Mouse (Mus musculus) MEL (cell line): ENCODE results near the gene Mob3b. TPM values are rescaled to one million over a fixed set of nuclear protein-coding genes. Genes with fewer than 3 reads are reported as not detected.

Experiments used
- DNase-seq: peaks from one replicate; pipeline ENCODE4 v3.0.0; 2011; ENCODE audit warnings: low read depth, low spot score
- H3K27ac ChIP-seq: 2 replicates; pipeline ENCODE4 v1.5.1; 2012; ENCODE audit warnings: low read depth, mild to moderate bottlenecking, control low read depth, low read length, moderate library complexity; ENCODE audit not compliant: control insufficient read depth
- H3K27me3 ChIP-seq, 2 experiments: fragments of 150-350 bp in 1 of 2; sonication (generic) in 1 of 2; 2 replicates each; pipeline ENCODE4 v1.6.1; 2012; ENCODE audit warnings: low read length in 2 of 2, mild to moderate bottlenecking in 2 of 2, improper control_type of control experiment in 1 of 2, moderate library complexity in 1 of 2; ENCODE audit not compliant: insufficient read depth in 2 of 2, control insufficient read depth in 1 of 2
- H3K36me3 ChIP-seq, 2 experiments: 2 replicates each; pipeline ENCODE4 v1.6.1; 2012 to 2014; ENCODE audit warnings: low read length in 2 of 2, improper control_type of control experiment in 1 of 2, inconsistent platforms in 1 of 2, mild to moderate bottlenecking in 1 of 2; ENCODE audit not compliant: insufficient read depth in 2 of 2, control insufficient read depth in 1 of 2
- H3K4me1 ChIP-seq, 2 experiments: fragments of 150-350 bp in 1 of 2; sonication (generic) in 1 of 2; 2 replicates each; pipeline ENCODE4 v1.6.1; 2012; ENCODE audit warnings: low read length in 2 of 2, improper control_type of control experiment in 1 of 2, mild to moderate bottlenecking in 1 of 2; ENCODE audit not compliant: insufficient read depth in 2 of 2, control insufficient read depth in 1 of 2
- H3K4me3 ChIP-seq, 2 experiments: fragments of 150-350 bp in 1 of 2; sonication (generic) in 1 of 2; 2 replicates each; pipeline ENCODE4 v1.5.1; 2012; ENCODE audit warnings: low read depth in 2 of 2, low read length in 2 of 2, mild to moderate bottlenecking in 2 of 2, moderate library complexity in 2 of 2, control low read depth in 1 of 2, improper control_type of control experiment in 1 of 2; ENCODE audit not compliant: control insufficient read depth in 1 of 2, insufficient read depth in 1 of 2
- H3K79me2 ChIP-seq: 2 replicates; pipeline ENCODE4 v1.6.1; 2012; ENCODE audit warnings: mild to moderate bottlenecking, low read length, moderate library complexity; ENCODE audit not compliant: control insufficient read depth, poor library complexity, insufficient read depth
- H3K9ac ChIP-seq: 2 replicates; pipeline ENCODE4 v1.6.1; 2012; ENCODE audit warnings: low read depth, mild to moderate bottlenecking, control low read depth, low read length, moderate library complexity; ENCODE audit not compliant: control insufficient read depth, poor library complexity, severe bottlenecking
- H3K9me3 ChIP-seq: fragments of 150-350 bp; sonication (generic); replicated peaks from 2 replicates; pipeline ENCODE4 v1.6.1; 2012; ENCODE audit warnings: mild to moderate bottlenecking, low read length, improper control_type of control experiment, moderate library complexity; ENCODE audit not compliant: insufficient read depth
- BHLHE40 ChIP-seq: IDR thresholded peaks from 2 replicates; pipeline ENCODE4 v1.6.1; 2012; ENCODE audit warnings: low read depth, mild to moderate bottlenecking, inconsistent platforms, low read length, improper control_type of control experiment, borderline replicate concordance
- CTCF ChIP-seq, 3 experiments: IDR thresholded peaks in 2 of 3; conservative IDR thresholded peaks in 1 of 3; 2 replicates each; pipeline ENCODE4 v1.5.1; 2011 to 2012; ENCODE audit warnings: low read length in 3 of 3, low read depth in 2 of 3, mild to moderate bottlenecking in 2 of 3, improper control_type of control experiment in 1 of 3, inconsistent platforms in 1 of 3, mixed read lengths in 1 of 3, moderate library complexity in 1 of 3; ENCODE audit not compliant: control insufficient read depth in 1 of 3, insufficient read depth in 1 of 3, poor library complexity in 1 of 3, severe bottlenecking in 1 of 3
- E2F4 ChIP-seq: IDR thresholded peaks from 2 replicates; pipeline ENCODE4 v1.6.1; 2011; ENCODE audit warnings: low read depth, low read length, improper control_type of control experiment, borderline replicate concordance
- EP300 ChIP-seq, 2 experiments: IDR thresholded peaks; 2 replicates each; pipeline ENCODE4 v1.6.1; 2011; ENCODE audit warnings: improper control_type of control experiment in 2 of 2, low read length in 2 of 2, low read depth in 1 of 2, mild to moderate bottlenecking in 1 of 2
- GABPA ChIP-seq: IDR thresholded peaks from 2 replicates; pipeline ENCODE4 v1.6.1; 2012; ENCODE audit warnings: low read depth, mild to moderate bottlenecking, inconsistent platforms, low read length, improper control_type of control experiment, moderate library complexity
- GATA1 ChIP-seq: IDR thresholded peaks from 2 replicates; pipeline ENCODE4 v1.6.1; 2011; ENCODE audit warnings: low read depth, low read length, improper control_type of control experiment
- HCFC1 ChIP-seq: IDR thresholded peaks from 2 replicates; pipeline ENCODE4 v1.6.1; 2012; ENCODE audit warnings: low read depth, mild to moderate bottlenecking, inconsistent platforms, low read length, improper control_type of control experiment, moderate library complexity
- JUND ChIP-seq: IDR thresholded peaks from 2 replicates; pipeline ENCODE4 v1.6.1; 2011; ENCODE audit warnings: low read depth, mild to moderate bottlenecking, improper control_type of control experiment, low read length
- MYB ChIP-seq: IDR thresholded peaks from 2 replicates; pipeline ENCODE4 v1.6.1; 2011; ENCODE audit warnings: mild to moderate bottlenecking, low read depth, low read length, improper control_type of control experiment
- NELFE ChIP-seq: IDR thresholded peaks from 2 replicates; pipeline ENCODE4 v1.6.1; 2011; ENCODE audit warnings: low read depth, low read length, improper control_type of control experiment
- POLR2A ChIP-seq, 2 experiments: IDR thresholded peaks; 2 replicates each; pipeline ENCODE4 v1.6.1; 2011 to 2012; ENCODE audit warnings: low read length in 2 of 2, mild to moderate bottlenecking in 2 of 2, control low read depth in 1 of 2, improper control_type of control experiment in 1 of 2, low read depth in 1 of 2, moderate library complexity in 1 of 2; ENCODE audit not compliant: control insufficient read depth in 1 of 2, insufficient read depth in 1 of 2, poor library complexity in 1 of 2
- SIN3A ChIP-seq: IDR thresholded peaks from 2 replicates; pipeline ENCODE4 v1.6.1; 2012; ENCODE audit warnings: low read length, improper control_type of control experiment, inconsistent platforms
- UBTF ChIP-seq: IDR thresholded peaks from 2 replicates; pipeline ENCODE4 v1.6.1; 2012; ENCODE audit warnings: low read depth, mild to moderate bottlenecking, inconsistent platforms, low read length, improper control_type of control experiment, moderate library complexity, borderline replicate concordance; ENCODE audit not compliant: insufficient read depth
- USF2 ChIP-seq, 2 experiments: IDR thresholded peaks; 2 replicates each; pipeline ENCODE4 v1.6.1; 2011 to 2012; ENCODE audit warnings: improper control_type of control experiment in 2 of 2, low read length in 2 of 2, borderline replicate concordance in 1 of 2, inconsistent platforms in 1 of 2, low read depth in 1 of 2, mild to moderate bottlenecking in 1 of 2; ENCODE audit not compliant: insufficient read depth in 1 of 2
- polyA plus RNA-seq, 2 experiments: library from polyadenylated mRNA; stranded (reverse) in 1 of 2; unstranded in 1 of 2; fragments of >175 nt in 1 of 2; fragments of >200 nt in 1 of 2; gene quantifications; 2 replicates each; pipeline versions ENCODE4 v1.2.1 to v1.2.4; 2012; ENCODE audit warnings: low replicate concordance in 2 of 2, low read depth in 1 of 2; ENCODE audit not compliant: insufficient read length in 2 of 2, insufficient read depth in 1 of 2, missing spikeins in 1 of 2
- total RNA-seq: library from RNA; depleted of rRNA; stranded (reverse); fragments of 300-350 nt; gene quantifications from 2 replicates; pipeline ENCODE4 v1.2.3, GENCODE M21; 2012

The Mob3b gene
- total and polyA plus RNA-seq, 3 experiments: 3.8 to 4.2 TPM; not detected in 1

GRCm38 (mm10) chr4:35155132-35155922 lies 2.0 kb downstream of the Mob3b start:
- peaks cover 1% of the 10 kb centered on the region for H3K79me2 ChIP-seq
- no peaks in the 10 kb centered on the region for H3K27me3 ChIP-seq
- no peak overlapping the region for H3K27ac ChIP-seq
- peak; percentile 26 for DNase-seq
- H3K9me3 ChIP-seq: no peaks in the 10 kb centered on the region
- H3K4me1 ChIP-seq: peaks cover 2 to 10% of the 10 kb centered on the region in 2 experiments
- H3K4me3 ChIP-seq: peak overlapping the region in 1 of 2 experiments; percentile 82; a peak in 2 of 4 replicates
- peaks cover 0 to 3% of the 10 kb centered on the region in 2 experiments; a peak in 2 of 4 replicates for H3K36me3 ChIP-seq
- no peak overlapping the region for H3K9ac ChIP-seq
- TF ChIP-seq CTCF (IDR thresholded peaks at IDR 0.05 in 2 of 3, conservative IDR thresholded peaks at IDR 0.05 in 1 of 3; ENCODE audit: control insufficient read depth in 1 of 3, insufficient read depth in 1 of 3, low read depth in 2 of 3, low read length in 3 of 3, poor library complexity in 1 of 3, severe bottlenecking in 1 of 3): peak; percentile 12 to 28 (median 20); a peak in 4 of 6 replicates
- TF ChIP-seq NELFE: no peak

DNA sequence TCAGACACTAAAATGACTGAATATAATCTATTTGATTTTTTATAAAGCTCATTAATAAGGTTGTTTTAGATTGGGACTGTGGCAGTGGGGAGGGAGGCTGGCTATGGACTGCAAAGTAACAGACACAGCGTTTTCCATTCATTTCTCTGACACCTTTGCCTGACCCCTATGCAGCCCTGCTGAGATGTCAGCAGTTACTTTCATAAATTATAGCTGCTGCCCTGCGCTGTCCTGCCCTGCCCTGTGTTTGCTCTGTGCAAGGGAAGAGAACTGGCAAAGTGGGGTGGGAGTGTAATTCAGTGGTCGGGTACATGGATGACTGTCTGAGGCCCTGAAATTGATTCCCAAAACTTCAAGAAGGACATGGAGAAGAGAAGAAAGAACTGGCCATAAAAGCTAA lies 3.2 kb downstream of the Mob3b start:
- no peaks in the 10 kb centered on the region for H3K9me3 ChIP-seq
- TF ChIP-seq MYB: no peak
- TF ChIP-seq POLR2A (IDR thresholded peaks at IDR 0.05; ENCODE audit: control insufficient read depth in 1 of 2, insufficient read depth in 1 of 2, low read depth in 1 of 2, low read length in 2 of 2, poor library complexity in 1 of 2): no peak
- no peak for TF ChIP-seq JUND
- TF ChIP-seq NELFE: no peak
- TF ChIP-seq HCFC1: no peak
- no peak for TF ChIP-seq SIN3A
- TF ChIP-seq BHLHE40: no peak
- TF ChIP-seq USF2 (IDR thresholded peaks at IDR 0.05; ENCODE audit: borderline replicate concordance in 1 of 2, insufficient read depth in 1 of 2, low read depth in 1 of 2, low read length in 2 of 2): no peak
- TF ChIP-seq GABPA: no peak
- no peak for TF ChIP-seq GATA1
- no peak for TF ChIP-seq UBTF
- no peak for DNase-seq
- peaks cover 1% of the 10 kb centered on the region for H3K79me2 ChIP-seq
- no peak overlapping the region for H3K27ac ChIP-seq
- H3K4me1 ChIP-seq: peaks cover 2 to 10% of the 10 kb centered on the region in 2 experiments
- H3K9ac ChIP-seq: no peak overlapping the region
- H3K4me3 ChIP-seq: no peak overlapping the region
- H3K27me3 ChIP-seq: no peaks in the 10 kb centered on the region
- peaks cover 0 to 6% of the 10 kb centered on the region in 2 experiments; a peak in 2 of 4 replicates for H3K36me3 ChIP-seq

DNA sequence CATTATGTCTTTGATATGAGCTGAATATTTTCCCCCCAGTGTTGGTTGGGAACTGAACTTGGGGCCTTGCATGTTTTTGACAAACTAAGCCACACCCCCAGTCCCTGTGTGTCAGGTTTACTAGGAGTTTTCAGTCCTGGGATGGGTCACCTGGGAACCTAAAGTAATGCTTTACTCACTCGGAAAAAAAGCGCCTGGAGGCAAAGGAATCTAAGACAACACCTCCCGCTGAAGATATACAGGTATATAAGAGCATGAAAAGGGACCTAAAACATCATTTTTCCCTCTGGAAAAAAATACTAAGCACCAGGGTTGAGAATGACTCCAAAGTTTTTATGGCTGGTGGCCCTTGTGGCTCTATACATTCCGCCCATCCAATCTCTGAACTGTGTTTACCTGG lies 5.5 kb downstream of the Mob3b start, which contains the start of gene Ifnk:
Gene Ifnk, plus strand, starts transcription at position 301 of the 400 bp plus-strand sequence.
- H3K36me3 ChIP-seq: peaks cover 0 to 3% of the 10 kb centered on the region in 2 experiments; a peak in 1 of 4 replicates
- H3K4me1 ChIP-seq: peaks cover 0 to 4% of the 10 kb centered on the region in 2 experiments; a peak in 1 of 4 replicates
- no peak within 1 kb of the TSS for H3K4me3 ChIP-seq
- no peaks in the 10 kb centered on the region for H3K27me3 ChIP-seq
- peaks cover under 1% of the 10 kb centered on the region for H3K79me2 ChIP-seq
- no peak for DNase-seq
- H3K27ac ChIP-seq: no peak within 1 kb of the TSS
- TF ChIP-seq E2F4 (no peak), EP300 (IDR thresholded peaks at IDR 0.05; ENCODE audit: low read depth in 1 of 2, low read length in 2 of 2) (no peak)
- no peaks in the 10 kb centered on the region for H3K9me3 ChIP-seq
- no peak within 1 kb of the TSS for H3K9ac ChIP-seq
